Mouse (Mus musculus) intestine, postnatal 0 days (tissue): ENCODE data around the gene Slc7a15. TPM values are rescaled to one million over a fixed set of nuclear protein-coding genes. Genes with fewer than 3 reads are reported as not detected.

ENCODE experiments used
- ATAC-seq: fragments of 200-750 bp; cut with Nextera tagmentation; 2 replicates; pipeline ENCODE4 v1.8.0; 2017; ENCODE audit warnings: mild to moderate bottlenecking, moderate TSS enrichment, moderate library complexity
- H3K27ac ChIP-seq: fragments of 300-500 bp; sonication (generic); 2 replicates; pipeline ENCODE4 v1.5.1; 2014; ENCODE audit warnings: mild to moderate bottlenecking, low read depth, low read length, moderate library complexity
- H3K27me3 ChIP-seq: fragments of 300-500 bp; sonication (generic); replicated peaks from 2 replicates; pipeline ENCODE4 v1.6.1; 2014; ENCODE audit warnings: low read length, mixed read lengths; ENCODE audit not compliant: control insufficient read depth, insufficient read depth
- H3K36me3 ChIP-seq: fragments of 300-500 bp; sonication (generic); 2 replicates; pipeline ENCODE4 v1.6.1; 2014; ENCODE audit warnings: mild to moderate bottlenecking, moderate library complexity; ENCODE audit not compliant: control insufficient read depth, insufficient read depth
- H3K4me1 ChIP-seq: fragments of 300-500 bp; sonication (generic); replicated peaks from 2 replicates; pipeline ENCODE4 v1.6.1; 2014; ENCODE audit warnings: antibody characterized with exemption, low read length, mixed read lengths; ENCODE audit not compliant: control insufficient read depth, insufficient read depth
- H3K4me2 ChIP-seq: fragments of 300-500 bp; sonication (generic); replicated peaks from 2 replicates; pipeline ENCODE4 v1.6.1; 2014; ENCODE audit warnings: low read depth, mild to moderate bottlenecking, moderate library complexity
- H3K4me3 ChIP-seq: fragments of 300-500 bp; sonication (generic); 2 replicates; pipeline ENCODE4 v1.5.1; 2014; ENCODE audit warnings: low read depth, low read length
- H3K9ac ChIP-seq: fragments of 300-500 bp; sonication (generic); 2 replicates; pipeline ENCODE4 v1.6.1; 2014; ENCODE audit warnings: mild to moderate bottlenecking, low read depth, low read length
- H3K9me3 ChIP-seq: fragments of 300-500 bp; sonication (generic); 2 replicates; pipeline ENCODE4 v1.6.1; 2016; ENCODE audit warnings: mixed run types; ENCODE audit not compliant: control insufficient read depth
- CTCF ChIP-seq: sonication (generic); IDR thresholded peaks from 2 replicates; pipeline ENCODE4 v1.5.1; 2016; ENCODE audit warnings: low read depth, mild to moderate bottlenecking, control low read depth, antibody characterized with exemption, moderate library complexity
- WGBS: fragments of 180-500 bp; shearing (Covaris S2); extraction: QIAGEN DNeasy Blood & Tissue Kit; methylation state at CpG from one replicate; pipeline ENCODE4 v1.1.7; 2014; 5-methylcytosine and 5-hydroxymethylcytosine counted together
- polyA plus RNA-seq: library from polyadenylated mRNA; unstranded; fragments of >200 nt; fragmentation: Nextera tagmentation; extraction: Ambion mirVana; gene quantifications from 2 replicates; pipeline ENCODE4 v1.2.1, GENCODE M21; 2015

Slc7a15 gene
- polyA plus RNA-seq, 1 experiment from 2014 or later, result 5.7 TPM

DNA sequence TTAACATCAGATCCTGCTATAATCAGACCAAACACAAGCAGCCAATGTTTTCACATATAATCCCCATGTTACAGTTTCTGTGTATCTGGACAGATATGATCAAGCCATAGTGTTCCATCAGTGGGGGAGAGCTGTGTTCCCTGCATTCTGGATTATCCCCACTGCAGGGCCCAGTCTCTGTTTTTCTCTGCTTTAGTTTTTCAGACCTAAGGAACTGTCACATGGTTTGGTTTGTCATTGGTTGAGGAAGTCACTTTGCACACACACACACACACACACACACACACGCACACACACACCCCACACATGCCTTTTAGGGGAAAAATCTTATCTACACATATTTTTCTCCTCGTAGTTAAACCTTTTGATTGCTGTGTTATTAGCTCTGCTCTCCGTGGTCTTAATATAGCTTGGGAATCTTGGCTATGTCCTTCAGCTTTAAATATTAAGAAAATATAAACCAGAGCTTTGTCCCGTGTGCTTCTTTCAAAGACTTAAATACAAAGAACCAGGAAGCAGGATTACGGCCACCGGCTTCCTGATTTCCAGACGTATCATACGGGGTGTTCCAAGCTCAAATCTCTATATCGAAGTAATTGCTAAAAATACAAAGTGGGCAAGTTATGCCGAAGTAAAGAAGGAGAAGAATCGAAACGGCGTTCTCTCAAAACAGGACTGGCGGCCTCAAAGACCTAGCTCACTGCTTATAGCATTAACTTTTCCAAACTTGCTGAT is 97.1 kb downstream of the Slc7a15 start:
- Histone ChIP-seq H3K27ac (no peak overlapping the region), H3K9ac (no peak overlapping the region)

DNA sequence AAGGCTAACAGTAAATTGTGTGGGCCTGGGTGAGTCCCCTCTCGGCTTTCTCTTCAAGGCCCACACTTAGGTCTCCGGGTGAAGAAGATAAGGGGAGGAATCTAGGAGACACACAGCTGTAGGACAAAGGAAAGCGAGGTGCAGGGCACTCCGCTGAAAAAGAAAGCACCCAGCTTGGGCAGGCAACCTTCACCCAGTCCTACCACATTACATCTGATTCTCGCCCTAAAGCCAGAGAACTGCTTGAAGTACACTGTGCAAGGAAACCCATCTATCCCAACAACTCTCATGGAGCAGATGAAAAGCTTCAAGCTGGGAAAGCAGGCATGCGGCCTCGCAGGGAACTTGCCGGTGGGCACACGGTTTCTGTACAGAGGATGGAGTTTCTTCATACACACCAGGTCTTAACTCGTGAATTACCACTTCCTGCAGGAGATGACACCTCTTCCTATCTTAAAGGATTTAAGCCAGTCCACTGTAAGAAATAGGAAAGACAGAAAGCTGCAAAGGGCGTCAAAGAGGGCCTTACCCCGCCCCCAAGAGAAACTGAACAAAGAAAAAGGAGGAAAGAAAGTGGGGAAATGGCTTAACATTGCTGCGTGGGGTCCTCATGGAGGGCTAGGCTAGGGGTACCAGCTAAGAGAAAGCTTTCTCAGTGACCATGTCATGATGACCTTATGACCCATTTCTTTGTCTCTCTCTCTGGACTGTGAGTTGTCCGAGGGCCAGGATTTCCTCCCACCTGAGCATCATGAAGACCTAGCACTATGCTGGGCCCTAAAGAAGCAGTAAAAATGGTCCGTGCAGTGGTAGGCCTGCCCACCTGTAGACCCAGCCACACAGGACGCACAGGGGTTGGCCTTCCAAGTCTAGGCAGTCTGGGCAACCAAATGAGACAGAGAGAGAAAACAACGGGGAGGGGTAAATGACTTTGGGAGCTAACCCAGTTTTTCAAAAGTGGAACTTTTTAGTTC is 98.0 kb downstream of the Slc7a15 start:
- H3K4me3 ChIP-seq, result peak overlapping the region; percentile 90
- 60% methylated on average over 17 of the region's 17 CpGs for WGBS
- ATAC-seq, result no peak
- H3K9ac ChIP-seq, result peak overlapping the region; percentile 98
- H3K4me1 ChIP-seq, result peaks cover 13% of the 10 kb centered on the region; the same call in 1 of the 2 replicates
- peak overlapping the region; percentile 96 for H3K4me2 ChIP-seq
- TF ChIP-seq CTCF, result no peak
- no peaks in the 10 kb centered on the region for H3K27me3 ChIP-seq
- H3K9me3 ChIP-seq, result no peaks in the 10 kb centered on the region
- no peaks in the 10 kb centered on the region for H3K36me3 ChIP-seq
- peak overlapping the region; percentile 99 for H3K27ac ChIP-seq

More for the DNA sequence above, 97.1 kb downstream of the Slc7a15 start:
- TF ChIP-seq CTCF, result no peak
- Histone ChIP-seq H3K4me1 (peaks cover 10% of the 10 kb centered on the region; the same call in 1 of the 2 replicates), H3K27me3 (no peaks in the 10 kb centered on the region), H3K9me3 (no peaks in the 10 kb centered on the region), H3K36me3 (no peaks in the 10 kb centered on the region), H3K4me3 (no peak overlapping the region), H3K4me2 (no peak overlapping the region)
- no peak for ATAC-seq
- WGBS, result 72% methylated on average over 14 of the region's 14 CpGs

DNA sequence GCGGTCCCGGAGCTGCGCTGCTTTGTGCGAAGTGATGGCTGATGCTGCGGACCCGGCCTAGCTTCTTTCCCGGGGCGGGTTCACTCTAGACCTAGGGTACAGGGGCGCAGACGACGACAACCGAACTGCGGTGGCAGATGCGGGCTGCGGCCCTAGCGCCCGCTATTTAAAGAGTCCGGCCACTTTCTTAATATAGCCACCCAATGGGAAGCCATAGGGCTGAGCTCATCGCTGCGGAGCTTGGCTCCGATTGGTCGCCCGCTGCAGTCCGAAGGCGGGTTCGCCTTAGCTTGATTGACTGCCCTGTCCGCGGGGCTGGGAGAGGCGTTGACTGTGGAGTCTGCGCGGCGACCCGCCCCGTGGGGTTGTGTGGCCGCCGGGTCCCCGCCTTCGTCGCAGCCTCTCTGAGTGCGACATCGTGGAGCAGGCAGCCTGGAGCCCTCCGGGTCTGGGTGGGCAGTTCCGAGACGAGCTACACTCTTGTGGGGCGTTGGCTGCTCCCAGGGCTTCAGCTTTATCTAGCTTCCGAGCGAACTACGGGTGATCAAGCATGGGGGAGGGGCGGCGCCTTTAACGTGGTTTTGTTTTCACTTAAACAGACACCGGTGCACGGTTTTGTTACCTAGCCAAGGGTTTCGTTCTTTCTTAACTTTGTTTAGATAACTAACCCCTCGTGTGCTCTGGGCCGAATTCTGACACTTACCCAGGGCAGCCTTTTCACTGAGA is 98.8 kb downstream of the Slc7a15 start, which contains the start of gene Rhob:
Gene Rhob, minus strand, starts transcription at position 139 of the 726 bp plus-strand sequence.
- H3K4me2 ChIP-seq, result peak within 1 kb of the TSS; percentile 96
- ATAC-seq, result peak; percentile 94
- WGBS, result under 1% methylated on average over 56 of the region's 56 CpGs
- H3K36me3 ChIP-seq, result no peaks in the 10 kb centered on the region
- H3K9me3 ChIP-seq, result no peaks in the 10 kb centered on the region
- peak within 1 kb of the TSS; percentile 98 for H3K9ac ChIP-seq
- H3K27ac ChIP-seq, result peak within 1 kb of the TSS; percentile 99
- peaks cover 13% of the 10 kb centered on the region; the same call in 1 of the 2 replicates for H3K4me1 ChIP-seq
- no peaks in the 10 kb centered on the region for H3K27me3 ChIP-seq
- TF ChIP-seq CTCF, result no peak
- peak within 1 kb of the TSS; percentile 90 for H3K4me3 ChIP-seq

DNA sequence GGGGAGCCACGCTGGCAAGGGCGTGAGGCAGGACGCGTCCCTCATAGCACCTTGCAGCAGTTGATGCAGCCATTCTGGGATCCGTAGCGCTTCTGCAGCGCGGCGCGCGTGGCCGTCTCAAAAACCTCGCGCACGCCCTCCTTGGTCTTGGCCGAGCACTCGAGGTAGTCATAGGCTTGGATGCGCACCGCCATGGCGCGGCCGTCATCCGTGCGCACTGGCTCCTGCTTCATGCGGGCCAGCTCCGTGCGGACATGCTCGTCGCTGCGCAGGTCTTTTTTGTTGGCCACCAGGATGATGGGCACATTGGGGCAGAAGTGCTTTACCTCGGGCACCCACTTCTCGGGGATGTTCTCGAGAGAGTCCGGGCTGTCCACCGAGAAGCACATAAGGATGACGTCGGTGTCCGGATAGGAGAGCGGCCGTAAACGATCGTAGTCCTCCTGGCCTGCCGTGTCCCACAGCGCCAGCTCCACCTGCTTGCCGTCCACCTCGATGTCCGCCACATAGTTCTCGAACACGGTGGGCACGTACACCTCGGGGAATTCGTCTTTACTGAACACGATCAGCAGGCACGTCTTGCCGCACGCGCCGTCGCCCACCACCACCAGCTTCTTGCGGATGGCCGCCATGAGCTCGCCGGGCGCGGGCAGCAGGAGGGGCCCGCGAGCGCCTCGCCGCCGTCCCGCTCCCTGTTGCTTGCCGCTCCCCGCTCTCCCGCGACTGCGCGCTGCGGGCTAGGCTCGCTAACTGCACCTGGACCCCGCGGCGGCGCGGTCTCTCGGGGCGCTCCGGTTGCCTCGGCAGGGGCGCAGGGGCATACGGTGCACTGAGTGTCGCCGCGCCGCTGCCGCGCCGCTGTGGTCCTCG is 99.6 kb downstream of the Slc7a15 start:
- WGBS, result under 1% methylated on average over 99 of the region's 99 CpGs
- Histone ChIP-seq H3K27me3 (no peaks in the 10 kb centered on the region), H3K27ac (peak overlapping the region; percentile 99), H3K4me3 (peak overlapping the region; percentile 90), H3K4me1 (peaks cover 13% of the 10 kb centered on the region; the same call in 1 of the 2 replicates), H3K4me2 (peak overlapping the region; percentile 96), H3K36me3 (no peaks in the 10 kb centered on the region), H3K9ac (peak overlapping the region; percentile 98), H3K9me3 (no peaks in the 10 kb centered on the region)
- peak; percentile 44 for ATAC-seq
- peak; percentile 52 for TF ChIP-seq CTCF

DNA sequence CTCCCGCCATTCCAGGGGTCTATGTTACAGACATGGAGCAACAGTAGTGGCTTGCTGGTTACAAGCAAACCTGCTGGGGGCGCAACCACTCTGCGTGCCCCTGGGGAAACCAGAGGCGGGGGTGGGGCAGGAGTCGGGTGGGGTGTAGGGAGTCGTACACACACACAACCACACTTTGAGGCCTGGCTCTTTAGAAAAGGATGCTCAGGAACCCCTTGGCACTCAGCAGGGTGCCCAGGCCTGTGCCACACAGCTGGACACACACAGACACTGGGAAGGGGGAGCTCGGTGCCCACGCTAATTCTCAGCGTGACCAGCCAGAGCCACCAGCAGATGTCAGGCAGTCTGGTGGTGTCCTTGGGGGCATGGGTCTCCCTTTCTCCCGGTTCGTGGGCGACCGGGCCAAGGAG is 100.3 kb downstream of the Slc7a15 start:
- WGBS, result 2% methylated on average over 13 of the region's 13 CpGs
- H3K36me3 ChIP-seq, result no peaks in the 10 kb centered on the region
- peak overlapping the region; percentile 90 for H3K4me3 ChIP-seq
- H3K27me3 ChIP-seq, result no peaks in the 10 kb centered on the region
- peak; percentile 59 for TF ChIP-seq CTCF
- peak overlapping the region; percentile 96 for H3K4me2 ChIP-seq
- no peaks in the 10 kb centered on the region for H3K9me3 ChIP-seq
- no peak for ATAC-seq
- peak overlapping the region; percentile 99 for H3K27ac ChIP-seq
- peak overlapping the region; percentile 98 for H3K9ac ChIP-seq
- H3K4me1 ChIP-seq, result peaks cover 13% of the 10 kb centered on the region; the same call in 1 of the 2 replicates
